Mouse (Mus musculus) MEL (cell line): ENCODE data around the gene Fars2.

ENCODE experiments used
- CTCF ChIP-seq, 3 experiments: IDR thresholded peaks in 2 of 3; conservative IDR thresholded peaks in 1 of 3; 2 replicates each; pipeline ENCODE4 v1.5.1; 2011 to 2012; ENCODE audit warnings: low read length in 3 of 3, low read depth in 2 of 3, mild to moderate bottlenecking in 2 of 3, improper control_type of control experiment in 1 of 3, inconsistent platforms in 1 of 3, mixed read lengths in 1 of 3, moderate library complexity in 1 of 3; ENCODE audit not compliant: control insufficient read depth in 1 of 3, insufficient read depth in 1 of 3, poor library complexity in 1 of 3, severe bottlenecking in 1 of 3
- EP300 ChIP-seq, 2 experiments: IDR thresholded peaks; 2 replicates each; pipeline ENCODE4 v1.6.1; 2011; ENCODE audit warnings: improper control_type of control experiment in 2 of 2, low read length in 2 of 2, low read depth in 1 of 2, mild to moderate bottlenecking in 1 of 2
- GATA1 ChIP-seq: IDR thresholded peaks from 2 replicates; pipeline ENCODE4 v1.6.1; 2011; ENCODE audit warnings: low read depth, low read length, improper control_type of control experiment
- JUND ChIP-seq: IDR thresholded peaks from 2 replicates; pipeline ENCODE4 v1.6.1; 2011; ENCODE audit warnings: low read depth, mild to moderate bottlenecking, improper control_type of control experiment, low read length
- MAX ChIP-seq: IDR thresholded peaks from 2 replicates; pipeline ENCODE4 v1.6.1; 2011; ENCODE audit warnings: low read length, improper control_type of control experiment
- MXI1 ChIP-seq: IDR thresholded peaks from 2 replicates; pipeline ENCODE4 v1.6.1; 2011; ENCODE audit warnings: mild to moderate bottlenecking, low read depth, low read length, improper control_type of control experiment
- MYC ChIP-seq: IDR thresholded peaks from 2 replicates; pipeline ENCODE4 v1.6.1; 2011; ENCODE audit warnings: low read depth, mild to moderate bottlenecking, low read length, improper control_type of control experiment, moderate library complexity
- POLR2A ChIP-seq, 2 experiments: IDR thresholded peaks; 2 replicates each; pipeline ENCODE4 v1.6.1; 2011 to 2012; ENCODE audit warnings: low read length in 2 of 2, mild to moderate bottlenecking in 2 of 2, control low read depth in 1 of 2, improper control_type of control experiment in 1 of 2, low read depth in 1 of 2, moderate library complexity in 1 of 2; ENCODE audit not compliant: control insufficient read depth in 1 of 2, insufficient read depth in 1 of 2, poor library complexity in 1 of 2
- SIN3A ChIP-seq: IDR thresholded peaks from 2 replicates; pipeline ENCODE4 v1.6.1; 2012; ENCODE audit warnings: low read length, improper control_type of control experiment, inconsistent platforms
- TAL1 ChIP-seq: IDR thresholded peaks from 2 replicates; pipeline ENCODE4 v1.6.1; 2012; ENCODE audit warnings: mild to moderate bottlenecking, inconsistent platforms, low read length, moderate library complexity, mixed read lengths
- ZC3H11A ChIP-seq: IDR thresholded peaks from 2 replicates; pipeline ENCODE4 v1.6.1; 2012; ENCODE audit warnings: low read depth, mild to moderate bottlenecking, inconsistent platforms, low read length, improper control_type of control experiment

DNA sequence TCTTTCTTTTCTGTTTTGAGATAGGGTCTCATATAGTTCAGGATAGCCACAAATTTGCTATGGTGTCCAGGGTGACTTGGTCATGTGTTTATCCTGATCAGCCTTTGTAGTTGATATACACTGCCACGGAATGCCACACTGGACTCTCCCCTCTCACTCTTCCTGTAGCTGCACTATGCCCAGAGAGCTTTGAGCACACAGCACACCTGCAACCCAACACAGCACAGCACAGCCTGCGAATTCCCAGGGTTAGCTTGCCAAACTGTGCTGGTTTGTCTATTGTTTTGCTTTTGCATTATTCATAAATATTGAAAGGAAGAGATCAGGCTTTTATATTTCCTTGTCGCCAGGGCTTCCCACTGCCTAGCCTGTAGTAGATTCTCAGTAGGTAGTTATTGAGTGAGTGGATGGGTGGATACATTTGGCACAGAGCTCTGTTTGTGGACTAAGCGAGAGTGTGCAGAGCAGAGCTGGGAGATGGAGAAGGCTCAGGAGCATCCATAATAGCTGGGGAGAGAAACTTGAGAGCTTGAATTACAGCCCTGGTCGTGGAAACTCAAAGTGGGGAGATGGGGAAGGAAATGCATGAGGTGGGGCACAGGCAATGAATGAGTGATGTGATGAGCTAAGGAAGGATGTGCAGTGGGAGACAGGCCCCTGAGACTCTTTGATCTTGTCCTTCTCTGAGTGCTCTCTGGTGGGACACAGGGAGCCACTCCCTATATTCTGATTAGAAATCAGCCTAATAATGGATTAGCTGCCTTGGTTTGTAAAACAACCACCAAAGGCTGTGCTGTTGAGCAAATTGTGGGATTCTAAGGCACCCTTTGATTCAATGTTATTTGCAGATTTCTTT lies 146.3 kb downstream of the Fars2 start:
- TF ChIP-seq MXI1 (no peak), EP300 (IDR thresholded peaks at IDR 0.05; ENCODE audit: low read depth in 1 of 2, low read length in 2 of 2) (no peak), CTCF (IDR thresholded peaks at IDR 0.05 in 2 of 3, conservative IDR thresholded peaks at IDR 0.05 in 1 of 3; ENCODE audit: control insufficient read depth in 1 of 3, insufficient read depth in 1 of 3, low read depth in 2 of 3, low read length in 3 of 3, poor library complexity in 1 of 3, severe bottlenecking in 1 of 3) (no peak), ZC3H11A (no peak), MYC (no peak), POLR2A (IDR thresholded peaks at IDR 0.05; ENCODE audit: control insufficient read depth in 1 of 2, insufficient read depth in 1 of 2, low read depth in 1 of 2, low read length in 2 of 2, poor library complexity in 1 of 2) (no peak), JUND (no peak), TAL1 (no peak), MAX (no peak), GATA1 (no peak), SIN3A (no peak)
